Mouse (Mus musculus) hindbrain, postnatal 0 days (tissue): ENCODE measurements at regions not wholly inside any gene's neighbourhood (a gene's known extent, or its start where the extent isn't known, plus 50 kb on each side); places are given as distances from the start of the nearest gene placed in this dataset.
A peak's percentile ranks its signal among the peaks of the same experiment; 100 is the strongest.
"Not testable (repeated sequence)": the region's sequence is repeated elsewhere in the genome, so short reads cannot be mapped to it uniquely, and the experiment has no call there.

Source experiments
- ATAC-seq: fragments of 200-750 bp; cut with Nextera tagmentation; 2 replicates; pipeline ENCODE4 v1.8.0; 2017; ENCODE audit warnings: mild to moderate bottlenecking, moderate TSS enrichment, moderate library complexity
- DNase-seq: peaks from one replicate; pipeline ENCODE4 v3.0.0-alpha.2; 2015; ENCODE audit warnings: low spot score
- H3K27ac ChIP-seq: fragments of 300-500 bp; sonication (generic); 2 replicates; pipeline ENCODE4 v1.5.1; 2014; ENCODE audit warnings: mild to moderate bottlenecking
- H3K27me3 ChIP-seq: fragments of 300-500 bp; sonication (generic); 2 replicates; pipeline ENCODE4 v1.6.1; 2014; ENCODE audit warnings: low read length, mixed read lengths; ENCODE audit not compliant: insufficient read depth
- H3K36me3 ChIP-seq: fragments of 300-500 bp; sonication (generic); 2 replicates; pipeline ENCODE4 v1.6.1; 2014; ENCODE audit warnings: low read length, mixed read lengths; ENCODE audit not compliant: insufficient read depth
- H3K4me1 ChIP-seq: fragments of 300-500 bp; sonication (generic); 2 replicates; pipeline ENCODE4 v1.6.1; 2014; ENCODE audit warnings: antibody characterized with exemption, low read length, mixed read lengths; ENCODE audit not compliant: insufficient read depth
- H3K4me2 ChIP-seq: fragments of 300-500 bp; sonication (generic); 2 replicates; pipeline ENCODE4 v1.6.1; 2014; ENCODE audit warnings: low read depth, mild to moderate bottlenecking, low read length, moderate library complexity, mixed read lengths
- H3K4me3 ChIP-seq: fragments of 300-500 bp; sonication (generic); 2 replicates; pipeline ENCODE4 v1.5.1; 2014; ENCODE audit warnings: low read length
- H3K9ac ChIP-seq: fragments of 300-500 bp; sonication (generic); replicated peaks from 2 replicates; pipeline ENCODE4 v1.6.1; 2014; ENCODE audit warnings: mild to moderate bottlenecking, low read length, moderate library complexity, mixed read lengths
- H3K9me3 ChIP-seq: fragments of 300-500 bp; sonication (generic); 2 replicates; pipeline ENCODE4 v1.6.1; 2016; ENCODE audit warnings: low read length, mixed read lengths
- CTCF ChIP-seq: IDR thresholded peaks from 2 replicates; pipeline ENCODE4 v1.5.1; 2016; ENCODE audit warnings: antibody characterized with exemption, control low read depth, low read depth
- WGBS: fragments of 180-500 bp; shearing (Covaris S2); extraction: QIAGEN DNeasy Blood & Tissue Kit; methylation state at CpG from one replicate; pipeline ENCODE4 v1.1.7; 2014; 5-methylcytosine and 5-hydroxymethylcytosine counted together

DNA sequence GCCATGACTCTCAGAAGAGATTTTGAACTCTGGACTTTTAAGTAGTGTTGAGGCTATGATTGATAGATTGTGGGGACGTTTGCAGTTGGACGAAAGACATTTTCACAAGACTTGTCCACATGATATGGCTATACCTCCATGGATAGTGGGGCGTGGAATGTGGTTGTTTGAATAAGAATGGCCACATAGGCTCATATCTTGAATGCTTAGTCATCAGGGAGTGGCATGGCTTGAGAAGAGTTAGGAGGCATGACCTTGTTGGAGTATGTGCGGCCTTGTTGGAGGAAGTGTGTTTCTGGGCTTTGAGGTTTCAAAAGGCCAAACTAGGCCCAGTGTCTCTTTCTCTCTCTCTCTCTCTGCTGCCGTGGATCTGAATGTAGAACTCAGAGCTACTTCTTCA lies 204.7 kb upstream of the Pclo start:
- Histone ChIP-seq H3K4me3 (no peak overlapping the region), H3K27me3 (no peaks in the 10 kb centered on the region), H3K27ac (no peak overlapping the region), H3K36me3 (no peaks in the 10 kb centered on the region), H3K4me1 (no peaks in the 10 kb centered on the region), H3K9ac (no peak overlapping the region), H3K9me3 (no peaks in the 10 kb centered on the region), H3K4me2 (no peak overlapping the region)
- no peak for TF ChIP-seq CTCF
- 88% methylated on average over 5 of the region's 5 CpGs for WGBS
- DNase-seq = no peak
- ATAC-seq = no peak

DNA sequence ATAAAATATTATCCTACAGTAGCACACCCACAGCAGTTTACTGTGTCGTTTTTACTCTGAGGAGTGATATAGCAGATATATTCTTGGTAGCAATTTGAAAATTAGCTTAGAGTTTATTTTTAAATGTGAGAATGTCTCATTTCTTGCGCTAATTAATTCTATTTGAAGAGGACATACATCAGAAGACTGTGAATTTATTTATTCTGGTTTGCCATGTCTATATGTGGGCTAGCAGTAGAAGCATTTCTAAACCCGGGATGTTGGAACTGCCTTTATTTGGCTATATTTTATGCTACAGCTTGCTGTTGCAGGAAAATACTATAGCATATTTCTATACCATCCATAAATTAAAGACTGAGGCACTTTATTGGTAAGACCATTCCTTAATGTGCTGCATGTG lies 203.0 kb upstream of the Pclo start:
- H3K4me3 ChIP-seq = no peak overlapping the region
- no peaks in the 10 kb centered on the region for H3K36me3 ChIP-seq
- no peaks in the 10 kb centered on the region for H3K9me3 ChIP-seq
- WGBS = 92% methylated on average over 3 of the region's 3 CpGs
- DNase-seq (no peak), ATAC-seq (no peak)
- no peak overlapping the region for H3K27ac ChIP-seq
- no peak overlapping the region for H3K4me2 ChIP-seq
- no peak for TF ChIP-seq CTCF
- no peak overlapping the region for H3K9ac ChIP-seq
- H3K27me3 ChIP-seq = no peaks in the 10 kb centered on the region
- H3K4me1 ChIP-seq = no peaks in the 10 kb centered on the region

- Histone ChIP-seq H3K4me1 (no peaks in the 10 kb centered on the region), H3K4me2 (no peak overlapping the region), H3K4me3 (no peak overlapping the region), H3K9me3 (no peaks in the 10 kb centered on the region), H3K27ac (no peak overlapping the region), H3K27me3 (no peaks in the 10 kb centered on the region), H3K36me3 (no peaks in the 10 kb centered on the region), H3K9ac (no peak overlapping the region)
- ATAC-seq = no peak
- TF ChIP-seq CTCF = no peak
- DNase-seq = no peak
- 79% methylated on average over 4 of the region's 4 CpGs for WGBS
Measured at GRCm38 (mm10) chr5:14320216-14320615, 194.5 kb upstream of the Pclo start.

DNA sequence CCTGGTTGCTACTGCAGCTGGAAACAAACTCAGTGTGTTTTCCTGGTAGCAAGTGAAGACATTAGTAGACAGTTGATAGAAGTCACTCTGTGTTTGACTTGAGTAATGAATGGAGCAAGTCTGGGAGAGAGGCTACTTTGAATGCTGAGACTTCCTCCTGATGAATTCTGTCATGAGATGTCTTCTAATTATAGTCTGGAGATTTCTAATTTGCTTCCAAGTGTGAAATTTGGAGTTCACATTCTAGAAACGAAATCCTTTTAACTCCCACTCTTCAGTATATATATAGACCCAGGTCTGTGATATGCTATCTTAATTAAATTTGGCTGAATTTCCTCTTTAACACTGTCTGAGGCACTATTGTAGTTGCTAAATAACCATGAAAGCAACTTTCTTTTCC lies 192.7 kb upstream of the Pclo start:
- DNase-seq = no peak
- no peak overlapping the region for H3K27ac ChIP-seq
- H3K4me2 ChIP-seq = no peak overlapping the region
- no peaks in the 10 kb centered on the region for H3K4me1 ChIP-seq
- WGBS = 50% methylated on average over 1 of the region's 1 CpGs
- no peaks in the 10 kb centered on the region for H3K36me3 ChIP-seq
- no peak for ATAC-seq
- no peak for TF ChIP-seq CTCF
- no peak overlapping the region for H3K4me3 ChIP-seq
- no peaks in the 10 kb centered on the region for H3K27me3 ChIP-seq
- no peak overlapping the region for H3K9ac ChIP-seq
- no peaks in the 10 kb centered on the region for H3K9me3 ChIP-seq

DNA sequence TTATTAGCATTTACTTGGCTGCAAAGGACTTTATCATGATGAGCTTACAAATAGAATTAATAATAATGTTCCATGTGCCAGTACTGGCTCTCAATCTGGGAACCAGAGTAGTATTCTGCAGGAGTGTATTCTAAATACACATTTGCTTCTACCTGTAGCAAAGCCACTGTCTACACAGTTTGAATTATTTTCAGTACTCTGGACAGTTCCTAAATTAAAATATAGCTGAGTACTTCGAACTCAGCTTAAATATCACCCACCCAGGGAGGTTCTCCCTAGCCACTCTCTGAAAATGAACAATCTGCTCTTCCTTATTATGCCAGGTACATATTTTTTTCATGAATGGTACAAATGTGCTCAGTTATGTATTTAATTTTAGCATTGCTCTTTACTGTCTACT lies 154.3 kb upstream of the Pclo start:
- Histone ChIP-seq H3K4me1 (no peaks in the 10 kb centered on the region), H3K36me3 (no peaks in the 10 kb centered on the region), H3K4me2 (no peak overlapping the region), H3K27me3 (no peaks in the 10 kb centered on the region), H3K9ac (no peak overlapping the region), H3K4me3 (no peak overlapping the region), H3K9me3 (no peaks in the 10 kb centered on the region), H3K27ac (no peak overlapping the region)
- ATAC-seq (no peak), DNase-seq (no peak)
- no peak for TF ChIP-seq CTCF
- WGBS = 47% methylated on average over 1 of the region's 1 CpGs

GRCm38 (mm10) chr5:14389184-14389890 lies 125.4 kb upstream of the Pclo start:
- TF ChIP-seq CTCF = peak; percentile 72
- Histone ChIP-seq H3K9ac (no peak overlapping the region), H3K27ac (no peak overlapping the region), H3K4me3 (no peak overlapping the region), H3K36me3 (no peaks in the 10 kb centered on the region), H3K4me2 (no peak overlapping the region), H3K4me1 (no peaks in the 10 kb centered on the region), H3K27me3 (no peaks in the 10 kb centered on the region), H3K9me3 (no peaks in the 10 kb centered on the region)
- 21% methylated on average over 6 of the region's 6 CpGs for WGBS
- peak; percentile 82 for DNase-seq
- peak; percentile 84 for ATAC-seq

- no peak for TF ChIP-seq CTCF
- H3K27ac ChIP-seq = no peak overlapping the region
- no peaks in the 10 kb centered on the region for H3K4me1 ChIP-seq
- no peak overlapping the region for H3K4me3 ChIP-seq
- no peaks in the 10 kb centered on the region for H3K9me3 ChIP-seq
- no peak overlapping the region for H3K9ac ChIP-seq
- H3K27me3 ChIP-seq = no peaks in the 10 kb centered on the region
- H3K4me2 ChIP-seq = no peak overlapping the region
- ATAC-seq (no peak), DNase-seq (no peak)
- WGBS = 79% methylated on average over 3 of the region's 3 CpGs
- no peaks in the 10 kb centered on the region for H3K36me3 ChIP-seq
Measured at GRCm38 (mm10) chr5:14391793-14392192, 122.9 kb upstream of the Pclo start.

DNA sequence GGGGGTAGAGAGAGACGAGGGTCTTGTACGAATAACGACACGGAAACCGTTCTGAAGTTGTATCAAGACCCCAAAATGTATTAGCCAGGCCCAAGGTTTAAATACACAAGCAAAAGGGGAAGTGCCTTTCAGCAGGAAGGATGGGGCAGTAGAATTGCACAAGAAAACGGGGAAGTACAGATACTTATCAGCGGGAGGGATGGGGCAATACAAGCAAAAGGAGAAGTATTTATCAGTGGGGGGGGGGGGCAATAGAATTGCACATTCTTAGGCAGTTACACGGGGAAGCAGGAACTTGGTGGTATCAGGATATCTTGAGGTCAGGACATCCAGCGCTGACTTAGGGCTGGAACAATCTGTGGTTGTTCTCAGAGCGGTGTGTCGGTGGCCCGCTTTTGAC lies 111.3 kb upstream of the Pclo start:
- ATAC-seq, H3K27me3 ChIP-seq, DNase-seq, H3K36me3 ChIP-seq, H3K4me1 ChIP-seq, H3K4me2 ChIP-seq, H3K9ac ChIP-seq, H3K9me3 ChIP-seq, H3K27ac ChIP-seq, H3K4me3 ChIP-seq: not testable (repeated sequence)
- 98% methylated on average over 5 of the region's 12 CpGs for WGBS
